Mouse (Mus musculus) inflammation-experienced regulatory T-cells, adult 6 months (primary cell): ENCODE results near the gene Zfpm1. TPM values are rescaled to one million over a fixed set of nuclear protein-coding genes. Genes with fewer than 3 reads are reported as not detected.

ENCODE experiments used
- polyA plus RNA-seq, 3 experiments: library from polyadenylated mRNA; unstranded; fragments of 100-300 nt; shearing (Covaris generic); gene quantifications; one replicate each; pipeline ENCODE4 v1.2.1; 2017

The Zfpm1 gene
- polyA plus RNA-seq, 3 experiments from 2014 or later: 0.65 to 2.6 (median 1.3) TPM

Other genes starting within 250 kb of the Zfpm1 start
- not detected for gene Trhr2, start 78.6 kb downstream of the Zfpm1 start, polyA plus RNA-seq
- 10 to 100 TPM; 12.0 to 16.0 (median 13.0) TPM for gene Zc3h18, start 94.5 kb downstream of the Zfpm1 start, polyA plus RNA-seq
- gene Il17c, start 139.9 kb downstream of the Zfpm1 start, polyA plus RNA-seq: under 1 TPM in 1 of 3 experiments, not detected in 2; 0.64 TPM
- 100 to 1,000 TPM; 664 to 875 (median 733) TPM for gene Cyba, start 150.8 kb downstream of the Zfpm1 start, polyA plus RNA-seq
- gene Mvd, start 161.3 kb downstream of the Zfpm1 start, polyA plus RNA-seq: 10 to 100 TPM in 2 of 3 experiments, 1 to 10 TPM in 1; 6.6 to 15.3 (median 12.7) TPM
- 10 to 100 TPM in 1 of 3 experiments, 1 to 10 TPM in 2; 2.6 to 13.9 (median 3.9) TPM for gene Snai3, start 178.6 kb downstream of the Zfpm1 start, polyA plus RNA-seq
- gene Rnf166, start 193.9 kb downstream of the Zfpm1 start, polyA plus RNA-seq: 10 to 100 TPM; 30.5 to 56.1 (median 31.2) TPM
- gene Ctu2, start 194.0 kb downstream of the Zfpm1 start, polyA plus RNA-seq: 10 to 100 TPM in 1 of 3 experiments, 1 to 10 TPM in 2; 8.1 to 12.5 (median 9.3) TPM